Mouse (Mus musculus) stomach, embryonic 14.5 days (tissue): ENCODE measurements around the gene Spata17. TPM values are rescaled to one million over a fixed set of nuclear protein-coding genes. Genes with fewer than 3 reads are reported as not detected.

Experiments
- ATAC-seq: fragments of 200-750 bp; cut with Nextera tagmentation; 2 replicates; pipeline ENCODE4 v1.8.0; 2017; ENCODE audit warnings: low read depth, moderate TSS enrichment; ENCODE audit not compliant: insufficient number of reproducible peaks, insufficient read depth, low FRiP score
- H3K27ac ChIP-seq: fragments of 300-500 bp; sonication (generic); 2 replicates; pipeline ENCODE4 v1.5.1; 2014; ENCODE audit warnings: mild to moderate bottlenecking, low read length, moderate library complexity, mixed read lengths
- H3K27me3 ChIP-seq: fragments of 300-500 bp; sonication (generic); 2 replicates; pipeline ENCODE4 v1.6.1; 2014; ENCODE audit warnings: low read length, control low read depth, mixed read lengths; ENCODE audit not compliant: control insufficient read depth, insufficient read depth
- H3K36me3 ChIP-seq: fragments of 300-500 bp; sonication (generic); 2 replicates; pipeline ENCODE4 v1.6.1; 2014; ENCODE audit warnings: mild to moderate bottlenecking, control low read depth, low read length, moderate library complexity, mixed read lengths; ENCODE audit not compliant: control insufficient read depth, insufficient read depth
- H3K4me1 ChIP-seq: fragments of 300-500 bp; sonication (generic); 2 replicates; pipeline ENCODE4 v1.6.1; 2014; ENCODE audit warnings: low read length, control low read depth, mixed read lengths; ENCODE audit not compliant: control insufficient read depth, insufficient read depth
- H3K4me2 ChIP-seq: fragments of 300-500 bp; sonication (generic); replicated peaks from 2 replicates; pipeline ENCODE4 v1.6.1; 2014; ENCODE audit warnings: low read depth, low read length, control low read depth
- H3K4me3 ChIP-seq: fragments of 300-500 bp; sonication (generic); 2 replicates; pipeline ENCODE4 v1.5.1; 2014; ENCODE audit warnings: low read depth, low read length, control low read depth
- H3K9ac ChIP-seq: fragments of 300-500 bp; sonication (generic); replicated peaks from 2 replicates; pipeline ENCODE4 v1.6.1; 2014; ENCODE audit warnings: low read depth, mild to moderate bottlenecking, control low read depth, low read length, moderate library complexity, mixed read lengths
- H3K9me3 ChIP-seq: fragments of 300-500 bp; sonication (generic); 2 replicates; pipeline ENCODE4 v1.6.1; 2016; ENCODE audit warnings: low read depth, low read length, control low read depth; ENCODE audit not compliant: control insufficient read depth
- WGBS: fragments of 180-500 bp; shearing (Covaris S2); extraction: QIAGEN DNeasy Blood & Tissue Kit; methylation state at CpG from one replicate; pipeline ENCODE4 v1.1.7; 2014; 5-methylcytosine and 5-hydroxymethylcytosine counted together
- polyA plus RNA-seq: library from polyadenylated mRNA; unstranded; fragments of >200 nt; fragmentation: Nextera tagmentation; extraction: Ambion mirVana; gene quantifications from 2 replicates; pipeline ENCODE4 v1.2.1, GENCODE M21; 2014

The Spata17 gene
- polyA plus RNA-seq, 1 experiment from 2014 or later = 0.61 TPM

DNA sequence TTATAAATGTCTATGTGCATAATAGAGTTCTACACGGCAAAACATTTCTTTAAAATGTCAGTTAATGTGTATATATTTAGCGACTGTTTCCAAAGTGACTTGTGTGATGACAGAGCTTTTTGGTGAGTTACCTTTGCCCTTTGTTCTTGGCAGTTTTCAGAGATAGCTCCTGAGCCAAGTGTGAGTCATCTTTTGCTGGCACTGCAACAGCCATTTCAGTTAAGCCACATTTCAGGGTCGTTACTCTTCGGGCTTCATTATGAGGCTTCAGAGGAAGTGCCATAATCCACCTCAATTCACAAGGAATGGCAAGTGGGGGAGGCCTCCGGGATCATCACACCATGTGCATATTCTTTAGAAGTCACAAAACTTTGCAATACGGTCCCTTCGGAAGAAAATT, 195.3 kb downstream of the Spata17 start:
- no peak overlapping the region for H3K9ac ChIP-seq
- no peaks in the 10 kb centered on the region for H3K4me1 ChIP-seq
- H3K36me3 ChIP-seq = no peaks in the 10 kb centered on the region
- WGBS = 65% methylated on average over 7 of the region's 7 CpGs
- no peak for ATAC-seq
- H3K27ac ChIP-seq = no peak overlapping the region
- H3K4me2 ChIP-seq = no peak overlapping the region
- H3K9me3 ChIP-seq = no peaks in the 10 kb centered on the region
- H3K27me3 ChIP-seq = no peaks in the 10 kb centered on the region
- H3K4me3 ChIP-seq = no peak overlapping the region

DNA sequence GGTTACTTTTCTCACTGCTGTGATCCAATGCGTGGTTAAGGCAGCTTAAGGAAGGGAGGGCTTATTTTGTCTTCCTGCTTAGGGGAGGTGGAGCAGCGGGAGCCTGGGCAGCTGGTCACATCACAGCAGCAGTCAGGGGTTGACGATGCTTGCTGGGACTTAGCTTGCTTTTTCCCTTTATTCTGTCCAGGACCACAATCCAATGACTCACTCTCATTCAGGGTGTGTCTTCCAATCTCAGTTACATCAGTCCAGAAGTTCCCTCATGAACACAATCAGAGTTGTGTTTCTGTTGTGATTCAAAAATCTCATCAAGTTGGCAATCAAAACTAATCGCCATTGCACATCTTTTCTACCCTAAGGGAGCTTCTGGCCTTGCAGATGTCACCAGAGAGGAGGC, 199.1 kb downstream of the Spata17 start:
- no peaks in the 10 kb centered on the region for H3K36me3 ChIP-seq
- H3K27ac ChIP-seq = no peak overlapping the region
- H3K9me3 ChIP-seq = no peaks in the 10 kb centered on the region
- H3K4me2 ChIP-seq = no peak overlapping the region
- no peak overlapping the region for H3K4me3 ChIP-seq
- WGBS = 58% methylated on average over 4 of the region's 4 CpGs
- no peaks in the 10 kb centered on the region for H3K4me1 ChIP-seq
- no peaks in the 10 kb centered on the region for H3K27me3 ChIP-seq
- no peak for ATAC-seq
- H3K9ac ChIP-seq = no peak overlapping the region

DNA sequence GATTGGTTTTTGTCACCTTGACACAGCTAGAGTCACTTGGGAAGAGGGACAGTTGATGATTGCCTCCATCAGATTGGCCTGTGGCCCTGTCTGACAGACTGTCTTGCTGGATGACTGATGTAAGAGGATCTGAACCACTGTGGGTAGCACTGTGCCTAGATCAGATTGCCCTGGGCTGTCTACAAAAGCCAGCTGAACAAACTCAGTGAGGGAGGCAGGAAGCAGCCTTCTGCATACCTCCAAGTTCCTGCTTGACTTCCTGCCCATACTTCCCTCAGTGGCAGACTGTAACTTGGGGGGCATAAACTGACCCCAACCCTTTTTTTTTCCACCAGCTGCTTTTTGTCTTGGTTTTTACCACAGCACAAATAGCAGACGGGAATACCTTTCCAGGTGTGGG, 199.6 kb downstream of the Spata17 start:
- H3K9ac ChIP-seq = no peak overlapping the region
- H3K9me3 ChIP-seq = no peaks in the 10 kb centered on the region
- no peak overlapping the region for H3K27ac ChIP-seq
- WGBS = 65% methylated on average over 1 of the region's 1 CpGs
- H3K27me3 ChIP-seq = no peaks in the 10 kb centered on the region
- no peak overlapping the region for H3K4me3 ChIP-seq
- ATAC-seq = no peak
- no peak overlapping the region for H3K4me2 ChIP-seq
- no peaks in the 10 kb centered on the region for H3K4me1 ChIP-seq
- H3K36me3 ChIP-seq = no peaks in the 10 kb centered on the region

- no peak overlapping the region for H3K4me2 ChIP-seq
- H3K9ac ChIP-seq = no peak overlapping the region
- H3K4me1 ChIP-seq = no peaks in the 10 kb centered on the region
- no peaks in the 10 kb centered on the region for H3K27me3 ChIP-seq
- ATAC-seq = no peak
- WGBS = 85% methylated on average over 2 of the region's 2 CpGs
- H3K9me3 ChIP-seq = no peaks in the 10 kb centered on the region
- H3K27ac ChIP-seq = no peak overlapping the region
- no peaks in the 10 kb centered on the region for H3K36me3 ChIP-seq
- H3K4me3 ChIP-seq = no peak overlapping the region
These were observed 201.1 kb downstream of the Spata17 start for GRCm38 (mm10) chr1:187014141-187014540.

DNA sequence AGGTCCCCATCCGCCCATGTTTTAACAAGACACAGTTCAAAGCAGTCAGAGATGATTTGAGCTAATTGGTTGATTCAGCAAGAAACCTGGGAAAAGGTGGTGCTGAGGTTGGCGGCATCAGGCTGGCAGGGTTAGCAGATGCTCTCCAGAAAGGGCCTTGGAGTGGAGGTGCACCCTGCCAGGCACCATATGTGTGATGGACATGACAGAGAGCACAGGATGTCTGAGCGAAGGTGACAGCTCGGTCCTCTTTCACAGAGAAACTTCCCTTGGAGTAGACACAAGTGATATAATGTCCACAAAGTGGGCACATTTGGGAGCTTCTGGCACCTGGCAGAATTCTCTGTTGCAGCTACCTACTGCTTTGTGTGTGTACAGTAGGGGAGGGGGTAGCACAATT, 203.7 kb downstream of the Spata17 start:
- no peak overlapping the region for H3K9ac ChIP-seq
- no peak overlapping the region for H3K27ac ChIP-seq
- H3K36me3 ChIP-seq = no peaks in the 10 kb centered on the region
- no peaks in the 10 kb centered on the region for H3K27me3 ChIP-seq
- WGBS = 93% methylated on average over 4 of the region's 4 CpGs
- no peak for ATAC-seq
- no peak overlapping the region for H3K4me2 ChIP-seq
- no peaks in the 10 kb centered on the region for H3K9me3 ChIP-seq
- H3K4me1 ChIP-seq = no peaks in the 10 kb centered on the region
- no peak overlapping the region for H3K4me3 ChIP-seq

- 71% methylated on average over 11 of the region's 11 CpGs for WGBS
These were observed 205.2 kb downstream of the Spata17 start for GRCm38 (mm10) chr1:187010071-187010470.

DNA sequence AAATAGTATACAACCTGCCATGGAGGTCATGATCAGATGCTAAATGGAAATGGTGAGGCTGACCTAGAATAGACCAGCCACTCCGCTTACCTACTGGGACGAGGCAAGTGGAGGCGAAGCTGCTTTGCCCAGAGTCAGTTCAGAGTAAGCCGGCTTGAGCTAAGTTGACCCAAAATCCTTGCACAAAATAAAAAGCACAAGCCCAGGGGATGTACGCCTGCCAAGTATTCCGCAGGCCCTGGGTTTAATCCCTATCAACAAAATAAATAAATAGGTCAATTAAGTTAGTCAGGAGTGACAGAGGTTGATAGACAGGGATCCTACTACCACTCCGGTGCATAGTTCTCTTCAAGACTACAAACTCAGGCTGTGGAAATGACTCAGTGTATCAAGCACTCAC, 207.0 kb downstream of the Spata17 start:
- no peak for ATAC-seq
- H3K36me3 ChIP-seq = no peaks in the 10 kb centered on the region
- H3K27me3 ChIP-seq = no peaks in the 10 kb centered on the region
- no peak overlapping the region for H3K4me3 ChIP-seq
- 89% methylated on average over 7 of the region's 7 CpGs for WGBS
- no peaks in the 10 kb centered on the region for H3K4me1 ChIP-seq
- no peak overlapping the region for H3K4me2 ChIP-seq
- no peak overlapping the region for H3K9ac ChIP-seq
- H3K9me3 ChIP-seq = no peaks in the 10 kb centered on the region
- H3K27ac ChIP-seq = no peak overlapping the region

More at GRCm38 (mm10) chr1:187010071-187010470, 205.2 kb downstream of the Spata17 start:
- H3K27me3 ChIP-seq = no peaks in the 10 kb centered on the region
- H3K4me3 ChIP-seq = no peak overlapping the region
- H3K4me2 ChIP-seq = no peak overlapping the region
- no peaks in the 10 kb centered on the region for H3K9me3 ChIP-seq
- H3K36me3 ChIP-seq = no peaks in the 10 kb centered on the region
- H3K4me1 ChIP-seq = no peaks in the 10 kb centered on the region
- H3K27ac ChIP-seq = no peak overlapping the region
- H3K9ac ChIP-seq = no peak overlapping the region
- no peak for ATAC-seq

DNA sequence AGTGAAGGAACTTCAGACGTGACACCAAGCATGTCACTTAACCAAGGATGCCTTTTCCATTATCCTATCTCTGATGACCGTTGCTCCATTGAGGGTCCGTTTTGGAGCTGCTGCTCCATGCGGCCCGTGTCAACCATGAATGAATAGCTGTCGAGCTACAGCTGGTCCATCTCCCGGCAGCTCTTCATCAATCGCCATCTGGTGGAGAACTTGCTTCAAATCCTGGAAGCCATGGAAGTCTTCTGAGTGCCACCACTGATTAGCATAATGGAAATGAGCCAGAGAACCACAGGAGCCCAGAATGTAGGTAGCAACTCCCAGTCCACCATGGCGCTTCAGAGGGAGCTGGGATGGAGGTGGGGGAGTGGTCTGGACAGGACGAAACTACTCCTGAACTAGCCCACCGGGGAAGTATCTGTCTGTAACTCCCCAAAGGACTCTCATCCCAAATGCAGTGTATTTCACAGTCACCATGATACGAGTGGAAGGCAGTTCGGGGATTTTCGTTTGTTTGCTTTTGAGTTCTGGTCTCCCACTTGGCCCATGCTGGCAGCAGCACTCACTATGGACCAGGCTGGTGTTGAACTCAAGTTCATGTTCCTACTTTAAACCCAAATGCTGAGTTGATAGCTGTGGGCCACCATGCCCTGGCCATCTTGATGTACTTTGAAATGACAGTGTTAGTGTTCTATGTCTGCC, 208.9 kb downstream of the Spata17 start:
- no peak for ATAC-seq
- Histone ChIP-seq H3K9ac (no peak overlapping the region), H3K36me3 (no peaks in the 10 kb centered on the region), H3K27ac (no peak overlapping the region), H3K4me1 (no peaks in the 10 kb centered on the region), H3K4me3 (no peak overlapping the region), H3K4me2 (no peak overlapping the region), H3K27me3 (no peaks in the 10 kb centered on the region), H3K9me3 (no peaks in the 10 kb centered on the region)
- 83% methylated on average over 14 of the region's 14 CpGs for WGBS

GRCm38 (mm10) chr1:187004306-187004705, 211.0 kb downstream of the Spata17 start:
- 95% methylated on average over 1 of the region's 1 CpGs for WGBS
- no peak for ATAC-seq

More at GRCm38 (mm10) chr1:187004306-187004705, 211.0 kb downstream of the Spata17 start:
- H3K4me2 ChIP-seq = no peak overlapping the region
- no peaks in the 10 kb centered on the region for H3K4me1 ChIP-seq
- no peaks in the 10 kb centered on the region for H3K9me3 ChIP-seq
- H3K27ac ChIP-seq = no peak overlapping the region
- no peak overlapping the region for H3K4me3 ChIP-seq
- H3K9ac ChIP-seq = no peak overlapping the region
- H3K36me3 ChIP-seq = no peaks in the 10 kb centered on the region
- no peaks in the 10 kb centered on the region for H3K27me3 ChIP-seq
